Mouse (Mus musculus) liver, adult 10 weeks (tissue): ENCODE data around the gene Olfr1458. TPM values are rescaled to one million over a fixed set of nuclear protein-coding genes. Genes with fewer than 3 reads are reported as not detected.

Experiments used
- polyA plus RNA-seq: library from polyadenylated mRNA; stranded (reverse); fragments of 350-450 nt; fragmentation: Illumina TruSeq; extraction: RNeasy Lipid Tissue Mini Kit (QIAGEN cat#74804); gene quantifications from one replicate; pipeline ENCODE4 v1.2.3, GENCODE M21; 2014; ENCODE audit warnings: low read depth, low replicate concordance

Olfr1458 gene
- not detected for polyA plus RNA-seq

GRCm38 (mm10) chr19:13106675-13107074 is at the start of gene Olfr1458:
Gene Olfr1458 (minus strand): TSS chr19:13106775.

GRCm38 (mm10) chr19:13149449-13149848 is 42.9 kb upstream of the Olfr1458 start, which contains the start of gene Olfr1459:
Gene Olfr1459 (minus strand): TSS chr19:13149549.

DNA sequence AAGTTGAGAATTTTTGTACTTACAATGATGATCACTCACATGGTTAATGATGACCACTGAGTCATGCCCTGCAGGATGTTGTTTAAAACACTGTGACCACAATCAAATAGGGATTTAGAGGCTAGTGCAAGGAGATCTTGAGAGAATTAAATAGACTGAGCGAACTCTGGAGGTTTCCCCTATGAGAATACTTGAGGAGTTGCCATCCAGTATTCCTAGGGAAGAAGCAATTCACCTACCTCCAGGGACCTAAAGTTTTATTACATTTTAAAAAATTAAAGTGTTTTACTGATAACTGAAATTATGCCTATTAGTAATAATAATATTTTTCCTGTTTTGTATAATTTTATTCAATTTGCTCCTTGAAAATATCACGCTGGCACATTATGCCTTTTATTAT is 8.8 kb downstream of the Olfr1458 start, which contains the start of gene Olfr1457:
Gene Olfr1457 (minus strand): TSS at position 101 of the 400 bp plus-strand sequence.

DNA sequence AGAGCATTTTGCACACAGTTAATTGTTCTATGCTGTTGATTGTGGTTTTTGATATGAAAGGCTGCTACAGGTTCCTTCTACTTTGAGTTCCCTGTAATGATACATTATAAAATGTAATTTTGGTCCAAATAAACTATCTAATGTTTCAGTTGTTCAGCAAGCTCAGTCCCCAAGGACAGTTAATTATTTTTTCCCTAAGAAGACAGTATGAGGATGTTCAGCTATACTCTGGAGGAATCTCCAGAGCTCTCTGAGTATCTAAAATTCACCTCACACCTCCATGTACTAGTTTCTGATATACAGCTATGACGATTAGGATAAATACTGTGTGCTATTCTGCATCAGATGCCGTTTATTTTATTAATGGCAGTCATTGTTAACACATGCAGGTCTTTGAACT is 46.3 kb downstream of the Olfr1458 start, which contains the start of gene Olfr1454:
Gene Olfr1454 (plus strand): TSS at position 301 of the 400 bp plus-strand sequence.

Other genes starting within 250 kb of the Olfr1458 start
- not detected for gene Olfr1444, start 249.5 kb downstream of the Olfr1458 start, polyA plus RNA-seq
- not detected for gene Olfr1445, start 222.9 kb downstream of the Olfr1458 start, polyA plus RNA-seq
- not detected for gene Olfr1446, start 213.3 kb downstream of the Olfr1458 start, polyA plus RNA-seq
- gene Olfr1447, start 203.0 kb downstream of the Olfr1458 start, polyA plus RNA-seq = not detected
- not detected for gene Olfr1448, start 182.4 kb downstream of the Olfr1458 start, polyA plus RNA-seq
- not detected for gene Olfr1449, start 175.9 kb downstream of the Olfr1458 start, polyA plus RNA-seq
- gene Olfr1450, start 156.5 kb downstream of the Olfr1458 start, polyA plus RNA-seq = not detected
- not detected for gene Olfr1451, start 111.8 kb downstream of the Olfr1458 start, polyA plus RNA-seq
- gene Olfr1453, start 78.4 kb downstream of the Olfr1458 start, polyA plus RNA-seq = not detected
- gene Olfr1454, start 46.2 kb downstream of the Olfr1458 start, polyA plus RNA-seq = not detected
- not detected for gene Olfr1457, start 8.9 kb downstream of the Olfr1458 start, polyA plus RNA-seq
- not detected for gene Olfr1459, start 42.8 kb upstream of the Olfr1458 start, polyA plus RNA-seq
- not detected for gene Olfr1461, start 56.2 kb upstream of the Olfr1458 start, polyA plus RNA-seq
- gene Olfr1462, start 79.0 kb upstream of the Olfr1458 start, polyA plus RNA-seq = not detected
- gene Olfr1463, start 124.6 kb upstream of the Olfr1458 start, polyA plus RNA-seq = not detected
- not detected for gene Olfr1465, start 208.8 kb upstream of the Olfr1458 start, polyA plus RNA-seq
- gene Olfr1466, start 232.1 kb upstream of the Olfr1458 start, polyA plus RNA-seq = not detected